Mouse (Mus musculus) lung, adult 2 months (tissue): ENCODE results near the gene Gm11983. TPM values are rescaled to one million over a fixed set of nuclear protein-coding genes. Genes with fewer than 3 reads are reported as not detected.
A peak's percentile ranks its signal among the peaks of the same experiment; 100 is the strongest.
"Not testable (repeated sequence)": the region's sequence is repeated elsewhere in the genome, so short reads cannot be mapped to it uniquely, and the experiment has no call there.

Experiments used
- DNase-seq: peaks from one replicate; pipeline ENCODE4 v3.0.0; 2022
- H3K4me1 ChIP-seq: fragments of 200-500 bp; 2 replicates; pipeline ENCODE4 v1.6.1; 2011; ENCODE audit warnings: low read length; ENCODE audit not compliant: control insufficient read depth, insufficient read depth
- H3K4me3 ChIP-seq: fragments of 200-500 bp; replicated peaks from 2 replicates; pipeline ENCODE3; 2011; ENCODE audit warnings: low read depth, mild to moderate bottlenecking, control low read depth, low read length; ENCODE audit errors: extremely low read depth
- CTCF ChIP-seq: fragments of 200-500 bp; IDR thresholded peaks from 2 replicates; pipeline ENCODE4 v1.5.1; 2011; ENCODE audit warnings: mild to moderate bottlenecking, low read length, control low read depth; ENCODE audit not compliant: insufficient read depth
- POLR2A ChIP-seq: fragments of 200-500 bp; IDR thresholded peaks from 2 replicates; pipeline ENCODE4 v1.6.1; 2011; ENCODE audit warnings: low read depth, mild to moderate bottlenecking, control low read depth, low read length, borderline replicate concordance; ENCODE audit errors: extremely low read depth
- WGBS: fragments of 180-500 bp; shearing (Covaris S2); methylation state at CpG from one replicate; pipeline ENCODE4 v1.1.7; 2018; 5-methylcytosine and 5-hydroxymethylcytosine counted together
- polyA plus RNA-seq: library from polyadenylated mRNA; depleted of rRNA; stranded (reverse); fragments of >200 nt; gene quantifications from 2 replicates; pipeline ENCODE4 v1.2.3, GENCODE M21; 2012; rRNA removed

Gm11983 gene
- polyA plus RNA-seq, result not detected in 2 replicates

DNA sequence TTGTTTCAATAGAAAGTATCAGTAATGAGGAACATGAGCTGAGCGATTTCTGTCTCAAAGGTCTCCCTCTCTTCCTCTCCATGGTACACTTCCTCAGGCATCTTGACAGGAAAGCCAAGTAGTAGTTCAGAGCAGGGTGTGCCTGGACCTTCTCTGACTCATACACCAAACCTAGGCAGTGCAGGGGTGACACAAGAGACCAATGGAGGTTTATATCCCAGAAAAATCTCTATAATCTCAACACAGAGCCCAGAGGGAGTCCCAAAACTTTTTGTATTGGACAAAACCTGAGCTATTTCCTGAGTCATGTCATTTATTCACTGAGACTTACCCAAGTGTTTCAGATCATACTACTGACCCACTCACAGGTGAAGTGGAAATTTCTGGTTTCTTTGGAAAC, at the start of gene Gm11983:
TSS of gene Gm11983 (minus strand) at position 101 of the 400 bp plus-strand sequence.
- H3K4me3 ChIP-seq, result no peak within 1 kb of the TSS
- TF ChIP-seq POLR2A (no peak), CTCF (no peak)
- 84% methylated on average over 1 of the region's 1 CpGs for WGBS
- DNase-seq, result no peak
- H3K4me1 ChIP-seq, result no peaks in the 10 kb centered on the region

DNA sequence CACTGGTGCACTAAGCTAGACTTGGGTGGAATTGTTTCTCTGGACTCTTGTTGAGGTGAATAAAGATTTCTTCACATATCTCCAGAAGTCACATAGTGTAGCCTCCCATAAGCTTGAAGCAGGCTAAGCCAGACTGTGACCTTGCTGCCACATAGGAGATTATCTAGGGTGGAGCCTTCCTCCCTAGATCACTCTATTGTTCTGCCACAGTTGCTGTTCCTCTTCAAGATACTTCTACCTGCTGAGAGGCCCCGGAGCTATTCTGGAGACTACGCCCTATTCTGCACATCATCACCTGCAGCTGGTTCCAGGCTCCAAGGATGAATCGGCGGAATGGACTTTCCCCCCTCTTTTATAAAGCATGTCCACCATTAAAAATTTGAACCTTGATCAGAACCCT, 45.6 kb upstream of the Gm11983 start:
- WGBS, result 89% methylated on average over 4 of the region's 4 CpGs
- DNase-seq, H3K4me3 ChIP-seq, H3K4me1 ChIP-seq: not testable (repeated sequence)

DNA sequence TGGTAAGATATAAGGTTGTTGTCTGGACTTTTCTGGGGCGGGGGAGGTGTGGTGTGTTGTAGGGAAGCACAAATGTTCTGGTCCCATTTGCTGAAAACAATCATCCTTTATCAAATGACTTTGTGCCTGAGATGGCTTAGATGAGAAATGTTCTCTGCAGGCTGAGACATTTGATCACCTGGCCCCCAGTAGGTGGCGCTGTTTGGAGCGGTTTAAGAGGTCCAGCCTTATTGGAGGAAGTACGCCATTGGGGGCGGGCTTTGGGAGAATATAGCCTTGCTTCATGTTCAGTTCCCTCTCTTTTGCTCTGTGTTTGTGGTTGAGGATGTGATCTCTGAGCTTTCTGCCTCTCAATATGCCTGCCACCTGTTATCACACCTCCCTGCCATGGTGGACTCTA, 44.2 kb upstream of the Gm11983 start:
- 47% methylated on average over 5 of the region's 5 CpGs for WGBS
- no peak for TF ChIP-seq POLR2A
- TF ChIP-seq CTCF, result peak; percentile 29; the same call in 1 of the 2 replicates
- peak; percentile 5 for DNase-seq
- Histone ChIP-seq H3K4me1 (no peaks in the 10 kb centered on the region), H3K4me3 (no peak overlapping the region)

DNA sequence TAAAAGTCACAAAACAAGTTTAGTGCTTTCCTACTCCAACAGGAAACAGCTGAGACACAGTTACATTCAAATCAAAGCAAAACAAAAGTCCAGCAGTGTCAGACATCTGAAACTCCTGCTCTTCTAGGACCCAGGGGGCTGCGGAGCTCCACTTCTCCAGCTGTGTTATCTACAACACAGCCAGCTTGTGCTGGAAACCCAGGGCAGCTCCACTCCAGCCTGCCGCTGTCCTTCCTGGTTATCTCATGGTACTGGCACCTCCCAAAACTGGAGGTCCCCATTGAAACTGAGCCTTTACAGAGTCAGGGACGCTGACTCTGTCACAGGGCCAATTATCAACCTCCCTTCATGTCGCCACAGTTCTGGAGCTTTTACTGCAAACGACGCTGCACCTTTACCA, 40.3 kb upstream of the Gm11983 start:
- no peak for DNase-seq

DNA sequence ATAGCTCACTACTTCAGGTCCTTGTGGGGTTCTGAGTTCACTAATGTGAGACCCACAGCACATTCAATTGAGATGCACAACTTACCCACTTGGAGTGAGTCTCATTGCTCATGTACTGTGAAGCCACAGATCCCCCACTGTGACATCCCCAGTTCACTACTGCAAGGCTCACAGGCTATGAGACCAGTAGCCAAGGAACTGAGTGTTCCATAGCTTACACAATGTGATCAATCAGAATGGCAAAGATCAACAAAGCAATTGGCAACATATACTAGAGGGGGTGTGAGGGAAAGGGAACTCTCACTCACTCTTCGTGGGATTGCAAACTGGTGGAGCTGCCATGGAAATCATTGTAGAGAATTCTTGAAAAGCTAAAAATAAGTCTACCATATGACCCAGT, 33.5 kb upstream of the Gm11983 start:
- DNase-seq, result no peak
- 64% methylated on average over 1 of the region's 1 CpGs for WGBS
- H3K4me3 ChIP-seq, result no peak overlapping the region
- no peaks in the 10 kb centered on the region for H3K4me1 ChIP-seq
- TF ChIP-seq POLR2A, result no peak
- no peak for TF ChIP-seq CTCF

More for the DNA sequence above, 40.3 kb upstream of the Gm11983 start:
- no peak overlapping the region for H3K4me3 ChIP-seq
- no peak for TF ChIP-seq CTCF
- TF ChIP-seq POLR2A, result no peak
- 52% methylated on average over 6 of the region's 6 CpGs for WGBS
- H3K4me1 ChIP-seq, result no peaks in the 10 kb centered on the region

DNA sequence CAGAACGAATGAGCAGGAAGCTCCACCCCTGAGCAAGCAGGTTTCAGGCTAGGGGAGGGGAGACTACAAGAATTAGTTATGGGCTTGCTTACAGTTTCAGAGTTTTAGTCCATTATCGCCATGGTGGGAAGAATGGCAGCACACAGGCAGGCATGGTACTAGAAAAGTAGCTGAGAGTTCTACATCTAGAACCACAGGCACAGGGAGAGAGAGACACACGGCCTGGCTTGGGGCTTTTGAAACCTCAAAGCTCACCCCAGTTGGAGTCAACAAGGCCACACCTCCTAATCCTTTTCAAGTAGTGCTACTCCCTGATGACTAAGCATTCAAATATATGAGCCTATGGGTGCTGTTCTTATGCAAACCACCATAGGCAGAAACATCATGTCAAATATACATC, 28.1 kb upstream of the Gm11983 start:
- Histone ChIP-seq H3K4me3 (no peak overlapping the region), H3K4me1 (no peaks in the 10 kb centered on the region)
- TF ChIP-seq CTCF (no peak), POLR2A (no peak)
- WGBS, result 77% methylated on average over 3 of the region's 3 CpGs
- no peak for DNase-seq

DNA sequence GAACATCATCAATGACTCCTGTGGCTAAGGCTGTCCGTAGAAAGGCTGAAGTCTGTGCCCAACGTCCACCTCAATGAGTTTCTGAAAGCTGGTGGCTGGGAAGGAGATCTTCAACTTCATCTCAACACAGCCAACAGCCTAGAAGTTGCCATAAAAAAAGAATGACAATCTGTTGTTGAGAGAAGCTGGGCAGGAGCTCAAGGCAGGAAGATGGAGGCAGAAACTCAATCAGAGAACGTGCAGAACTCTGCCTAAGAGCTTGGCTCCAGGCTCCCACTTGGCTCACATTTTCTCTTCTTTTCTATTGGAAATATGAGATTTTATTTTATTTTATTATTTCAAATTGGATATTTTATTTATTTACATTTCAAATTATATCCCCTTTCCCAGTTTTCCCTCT, 24.7 kb upstream of the Gm11983 start:
- Histone ChIP-seq H3K4me3 (no peak overlapping the region), H3K4me1 (no peaks in the 10 kb centered on the region)
- TF ChIP-seq CTCF (no peak), POLR2A (no peak)
- DNase-seq, result no peak
- WGBS, result 73% methylated on average over 3 of the region's 3 CpGs

DNA sequence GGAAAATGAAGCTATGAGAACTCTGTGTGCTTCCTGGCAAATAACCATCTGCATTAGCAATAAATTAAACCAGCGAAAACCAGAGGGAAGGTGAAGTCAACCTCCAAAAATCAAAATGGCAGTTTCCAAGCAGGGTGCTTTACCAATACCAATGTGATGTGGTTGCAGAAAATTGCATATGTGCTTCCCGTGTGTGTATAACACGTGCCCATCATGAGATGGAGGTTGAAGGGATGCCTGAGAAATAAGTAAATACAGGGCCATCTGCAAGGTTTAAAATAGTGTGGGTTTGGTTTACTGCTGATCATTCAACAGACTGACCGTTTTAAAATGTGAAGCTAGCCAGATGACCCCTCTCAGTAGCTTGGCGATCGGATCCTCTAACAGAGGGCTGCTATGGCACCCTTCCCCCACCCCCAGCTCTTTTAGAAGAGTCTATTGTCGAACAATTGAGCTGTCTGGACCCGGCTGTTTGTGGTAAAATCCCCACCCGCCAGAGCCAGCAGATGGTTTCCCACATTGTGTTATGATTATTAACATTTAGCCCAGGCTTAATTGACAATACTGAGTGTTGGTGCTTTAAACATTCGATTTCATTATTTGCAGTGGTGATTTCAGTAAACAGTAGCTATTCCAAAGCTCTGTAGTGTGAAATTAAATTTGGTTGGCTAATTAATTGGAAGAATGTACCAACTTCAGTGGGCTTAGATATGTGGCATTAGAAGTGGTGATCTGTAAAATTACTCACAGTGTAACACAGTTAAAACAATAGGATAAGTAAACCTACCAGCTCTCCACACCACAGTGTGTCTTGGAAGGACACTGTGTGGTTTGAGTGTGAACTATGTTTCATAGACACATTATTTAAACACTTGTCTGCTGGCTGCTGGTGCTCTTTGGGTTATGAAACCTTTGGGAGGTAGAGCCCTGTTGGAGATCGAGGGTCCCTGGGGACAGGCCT, 22.7 kb upstream of the Gm11983 start:
- TF ChIP-seq POLR2A (no peak), CTCF (no peak)
- DNase-seq, result no peak
- WGBS, result 44% methylated on average over 11 of the region's 11 CpGs
- no peak overlapping the region for H3K4me3 ChIP-seq
- H3K4me1 ChIP-seq, result no peaks in the 10 kb centered on the region

DNA sequence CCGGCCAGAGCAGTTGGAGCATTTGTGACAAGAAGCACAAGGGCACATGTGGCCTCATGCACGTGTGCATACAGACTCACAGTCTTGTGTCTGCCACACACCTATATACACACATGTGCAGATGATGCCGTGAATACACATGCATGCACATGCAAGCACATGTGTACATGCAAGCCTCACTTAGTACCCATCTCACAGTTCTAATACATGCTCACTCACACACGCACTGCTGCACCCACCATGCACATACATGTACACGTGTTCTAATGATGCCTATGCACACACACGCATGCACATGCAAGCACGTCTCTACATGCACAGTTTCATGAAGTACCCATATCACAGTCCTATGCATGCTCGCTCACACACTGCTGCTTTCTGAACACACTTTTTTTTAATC, 21.6 kb upstream of the Gm11983 start:
- DNase-seq, result no peak
- TF ChIP-seq CTCF (no peak), POLR2A (no peak)
- no peaks in the 10 kb centered on the region for H3K4me1 ChIP-seq
- 88% methylated on average over 8 of the region's 8 CpGs for WGBS
- no peak overlapping the region for H3K4me3 ChIP-seq

DNA sequence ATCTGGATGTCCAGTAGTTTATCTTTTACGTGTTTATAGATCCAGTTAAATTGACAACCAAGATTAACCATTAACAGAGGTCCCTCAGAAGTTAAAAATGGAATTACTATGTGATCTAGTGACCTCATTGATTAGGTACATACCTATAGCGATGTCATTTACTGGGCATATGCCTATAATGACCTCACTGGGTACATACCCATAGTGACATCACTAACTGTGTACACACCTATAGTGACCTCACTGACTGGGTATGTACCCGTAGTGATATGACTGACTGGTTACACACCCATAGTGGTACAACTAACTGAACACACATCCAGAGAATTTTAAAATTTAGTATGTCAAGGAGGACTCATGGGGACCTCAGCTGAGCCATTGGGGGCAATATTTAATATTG, 18.5 kb upstream of the Gm11983 start:
- H3K4me1 ChIP-seq, result no peaks in the 10 kb centered on the region
- no peak overlapping the region for H3K4me3 ChIP-seq
- TF ChIP-seq POLR2A (no peak), CTCF (no peak)
- 80% methylated on average over 3 of the region's 3 CpGs for WGBS
- no peak for DNase-seq

DNA sequence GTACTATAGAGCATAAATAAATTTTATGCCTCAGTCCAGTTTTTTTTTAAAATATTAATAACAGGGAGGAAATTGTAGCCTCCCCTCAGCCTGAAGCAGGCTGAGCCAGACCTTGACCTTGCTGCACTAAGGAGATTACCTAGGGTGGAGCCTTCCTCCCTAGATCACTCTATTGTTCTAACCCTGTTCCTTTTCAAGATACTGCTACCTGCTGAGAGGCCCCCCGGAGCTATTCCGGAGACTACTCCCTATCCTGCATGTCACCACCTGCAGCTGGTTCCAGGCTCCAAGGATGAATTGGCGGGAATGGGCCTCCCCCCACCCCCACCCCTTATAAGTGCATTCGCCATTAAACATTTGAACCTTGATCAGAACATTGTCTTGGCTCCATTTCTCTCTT, 15.9 kb upstream of the Gm11983 start:
- 62% methylated on average over 4 of the region's 4 CpGs for WGBS

More for the DNA sequence above, 15.9 kb upstream of the Gm11983 start:
- DNase-seq, H3K4me1 ChIP-seq, H3K4me3 ChIP-seq: not testable (repeated sequence)
